Mouse (Mus musculus) midbrain, embryonic 12.5 days (tissue): ENCODE measurements at regions not wholly inside any gene's neighbourhood (a gene's known extent, or its start where the extent isn't known, plus 50 kb on each side); places are given as distances from the start of the nearest gene placed in this dataset.

Experiments
- ATAC-seq: fragments of 200-750 bp; cut with Nextera tagmentation; 2 replicates; pipeline ENCODE4 v1.8.0; 2017; ENCODE audit warnings: low read depth, moderate TSS enrichment, moderate library complexity; ENCODE audit not compliant: low FRiP score
- H3K27ac ChIP-seq: fragments of 300-500 bp; sonication (generic); replicated peaks from 2 replicates; pipeline ENCODE4 v1.5.1; 2016; ENCODE audit warnings: mild to moderate bottlenecking
- H3K27me3 ChIP-seq: fragments of 300-500 bp; sonication (generic); 2 replicates; pipeline ENCODE4 v1.6.1; 2016; ENCODE audit warnings: mild to moderate bottlenecking
- H3K36me3 ChIP-seq: fragments of 300-500 bp; sonication (generic); 2 replicates; pipeline ENCODE4 v1.6.1; 2016
- H3K4me1 ChIP-seq: fragments of 300-500 bp; sonication (generic); 2 replicates; pipeline ENCODE4 v1.6.1; 2016
- H3K4me2 ChIP-seq: fragments of 300-500 bp; sonication (generic); replicated peaks from 2 replicates; pipeline ENCODE4 v1.6.1; 2016; ENCODE audit warnings: mild to moderate bottlenecking, moderate library complexity
- H3K4me3 ChIP-seq: fragments of 300-500 bp; sonication (generic); 2 replicates; pipeline ENCODE4 v1.5.1; 2016; ENCODE audit warnings: mild to moderate bottlenecking
- H3K9ac ChIP-seq: fragments of 300-500 bp; sonication (generic); replicated peaks from 2 replicates; pipeline ENCODE4 v1.6.1; 2016; ENCODE audit warnings: mild to moderate bottlenecking, moderate library complexity
- H3K9me3 ChIP-seq: fragments of 300-500 bp; sonication (generic); 2 replicates; pipeline ENCODE4 v1.6.1; 2016; ENCODE audit warnings: mild to moderate bottlenecking
- whole genome bisulfite sequencing: fragments of 180-500 bp; shearing (Covaris S2); methylation state at CpG from one replicate; pipeline ENCODE4 v1.1.7; 2016; 5-methylcytosine and 5-hydroxymethylcytosine counted together

- WGBS = 59% methylated on average over 1 of the region's 1 CpGs
- Histone ChIP-seq H3K36me3 (no peaks in the 10 kb centered on the region), H3K27ac (no peak overlapping the region), H3K4me3 (no peak overlapping the region), H3K4me1 (no peaks in the 10 kb centered on the region; the same call in 1 of the 2 replicates), H3K4me2 (no peak overlapping the region), H3K9ac (no peak overlapping the region), H3K27me3 (peaks cover 43% of the 10 kb centered on the region), H3K9me3 (no peaks in the 10 kb centered on the region)
- no peak for ATAC-seq
These were observed 55.7 kb downstream of the Plk2 start for GRCm38 (mm10) chr13:110450526-110450925.

DNA sequence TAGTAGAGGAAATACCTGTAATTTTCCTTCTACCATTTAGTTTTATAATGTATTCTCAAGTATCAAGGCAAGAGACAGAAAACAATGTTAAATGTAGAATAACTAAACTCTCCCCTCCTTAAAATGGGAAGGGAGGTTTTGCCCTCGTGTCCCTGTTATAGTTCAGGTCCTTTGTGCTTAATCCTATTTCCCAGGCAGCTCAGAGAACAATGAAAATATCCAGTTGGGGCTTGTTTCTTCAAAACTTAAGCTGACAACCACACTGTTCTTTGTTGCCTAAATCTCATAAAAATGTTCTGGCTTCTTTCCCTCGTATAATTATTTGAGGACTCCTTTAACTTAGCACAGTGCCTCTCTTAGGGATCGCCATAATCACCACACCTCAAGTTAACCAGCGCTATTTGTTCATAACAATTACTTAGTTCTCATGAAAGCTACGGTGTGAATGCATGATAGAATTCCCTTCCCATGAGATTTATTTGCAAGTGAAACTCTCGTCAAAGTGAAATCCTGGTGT lies 57.2 kb downstream of the Plk2 start:
- WGBS = 30% methylated on average over 6 of the region's 6 CpGs
- Histone ChIP-seq H3K9me3 (no peaks in the 10 kb centered on the region), H3K36me3 (no peaks in the 10 kb centered on the region), H3K4me3 (no peak overlapping the region), H3K4me2 (no peak overlapping the region; the same call in 1 of the 2 replicates), H3K9ac (no peak overlapping the region), H3K27me3 (peaks cover 43% of the 10 kb centered on the region), H3K27ac (no peak overlapping the region), H3K4me1 (no peaks in the 10 kb centered on the region; the same call in 1 of the 2 replicates)
- peak; percentile 71; the same call in 1 of the 2 replicates for ATAC-seq

DNA sequence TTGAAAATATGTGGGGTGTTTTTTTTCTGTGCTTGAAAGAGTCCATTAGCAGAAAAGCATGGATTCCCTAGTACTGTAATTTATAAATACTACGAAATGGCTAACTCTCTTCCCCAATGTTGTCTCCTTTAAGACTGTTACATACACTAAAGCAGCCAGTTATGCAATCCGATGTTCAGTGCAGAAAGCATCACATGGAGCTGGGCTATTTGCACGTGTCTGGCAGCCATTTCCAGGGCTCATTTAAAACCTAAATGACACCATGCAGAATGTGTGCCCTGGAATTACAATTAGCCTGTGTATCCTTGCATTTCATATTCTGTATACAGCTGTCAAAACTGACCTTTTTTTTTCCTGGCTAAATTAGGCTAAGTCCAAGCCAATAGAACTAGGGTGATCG lies 60.2 kb downstream of the Plk2 start:
- Histone ChIP-seq H3K27me3 (peaks cover 28% of the 10 kb centered on the region), H3K9ac (no peak overlapping the region), H3K27ac (no peak overlapping the region), H3K36me3 (no peaks in the 10 kb centered on the region), H3K9me3 (no peaks in the 10 kb centered on the region), H3K4me2 (no peak overlapping the region), H3K4me1 (no peaks in the 10 kb centered on the region; the same call in 1 of the 2 replicates), H3K4me3 (no peak overlapping the region)
- no peak for ATAC-seq
- WGBS = 83% methylated on average over 4 of the region's 4 CpGs

GRCm38 (mm10) chr13:110455569-110456196 lies 60.8 kb downstream of the Plk2 start:
- Histone ChIP-seq H3K36me3 (no peaks in the 10 kb centered on the region), H3K4me1 (no peaks in the 10 kb centered on the region; the same call in 1 of the 2 replicates), H3K9me3 (no peaks in the 10 kb centered on the region), H3K27ac (no peak overlapping the region), H3K9ac (no peak overlapping the region), H3K4me2 (no peak overlapping the region), H3K4me3 (no peak overlapping the region), H3K27me3 (peaks cover 28% of the 10 kb centered on the region)
- WGBS = 83% methylated on average over 5 of the region's 5 CpGs
- no peak for ATAC-seq

- Histone ChIP-seq H3K9ac (no peak overlapping the region), H3K36me3 (no peaks in the 10 kb centered on the region), H3K9me3 (no peaks in the 10 kb centered on the region), H3K27ac (no peak overlapping the region), H3K27me3 (peaks cover 21% of the 10 kb centered on the region), H3K4me1 (no peaks in the 10 kb centered on the region; the same call in 1 of the 2 replicates), H3K4me2 (no peak overlapping the region), H3K4me3 (no peak overlapping the region)
- WGBS = 86% methylated on average over 4 of the region's 4 CpGs
- ATAC-seq = no peak
These were observed 63.9 kb downstream of the Plk2 start for GRCm38 (mm10) chr13:110458701-110459100.

DNA sequence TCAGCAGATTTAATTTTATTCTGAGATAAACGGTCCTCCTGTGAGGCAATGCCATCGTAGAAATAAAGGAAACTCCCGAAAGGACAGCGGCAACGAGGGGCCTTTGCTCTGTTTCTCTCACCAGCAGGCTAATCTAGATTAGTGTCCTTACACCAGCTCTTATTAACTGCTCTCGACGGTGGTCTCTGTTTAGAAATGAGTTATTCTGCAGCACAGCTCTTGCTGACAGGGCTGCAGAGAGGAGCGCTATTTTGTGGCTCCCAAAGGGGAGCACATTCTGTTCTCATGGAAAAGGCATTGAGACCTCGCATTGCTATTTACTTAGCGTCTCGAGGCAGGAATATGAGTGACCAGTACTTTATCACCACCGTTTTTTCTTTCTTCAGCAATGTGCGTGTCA lies 66.7 kb downstream of the Plk2 start:
- Histone ChIP-seq H3K27ac (no peak overlapping the region), H3K4me1 (no peaks in the 10 kb centered on the region; the same call in 1 of the 2 replicates), H3K4me2 (no peak overlapping the region), H3K36me3 (no peaks in the 10 kb centered on the region), H3K9ac (no peak overlapping the region), H3K4me3 (no peak overlapping the region), H3K9me3 (no peaks in the 10 kb centered on the region), H3K27me3 (0 out of 2 replicates have a peak, but pooled peaks cover 3% of the 10 kb centered on the region)
- WGBS = 66% methylated on average over 13 of the region's 13 CpGs
- 0 out of 2 replicates have a peak, but pooled peaks have one; percentile 27 for ATAC-seq

DNA sequence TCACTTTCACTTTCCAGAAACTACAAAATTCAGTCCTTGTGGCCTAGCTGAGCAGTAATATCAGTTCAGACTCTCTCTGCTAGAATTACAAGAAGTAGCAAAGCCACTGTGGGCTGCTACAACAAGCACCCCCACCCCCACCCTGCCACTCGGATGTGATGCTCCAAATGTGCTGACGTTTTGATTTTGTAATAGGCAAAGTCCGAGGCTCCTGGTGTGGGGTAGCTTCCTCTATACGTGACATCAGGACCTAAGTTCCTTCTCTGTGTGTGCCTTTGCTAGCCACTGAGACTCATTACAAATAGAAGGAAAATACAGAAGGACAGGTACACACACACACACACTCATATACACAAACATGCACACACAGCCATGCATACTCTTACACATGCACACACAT lies 76.7 kb downstream of the Plk2 start:
- no peak overlapping the region for H3K4me2 ChIP-seq
- 71% methylated on average over 4 of the region's 4 CpGs for WGBS
- no peaks in the 10 kb centered on the region for H3K36me3 ChIP-seq
- H3K9me3 ChIP-seq = no peaks in the 10 kb centered on the region; the same call in 1 of the 2 replicates
- H3K27me3 ChIP-seq = no peaks in the 10 kb centered on the region
- H3K4me1 ChIP-seq = no peaks in the 10 kb centered on the region
- no peak overlapping the region for H3K27ac ChIP-seq
- ATAC-seq = no peak
- H3K9ac ChIP-seq = no peak overlapping the region
- H3K4me3 ChIP-seq = no peak overlapping the region

GRCm38 (mm10) chr13:110477709-110478108 lies 82.9 kb downstream of the Plk2 start:
- no peak for ATAC-seq
- Histone ChIP-seq H3K27ac (no peak overlapping the region), H3K27me3 (no peaks in the 10 kb centered on the region), H3K4me1 (no peaks in the 10 kb centered on the region), H3K9ac (no peak overlapping the region), H3K4me3 (no peak overlapping the region), H3K4me2 (no peak overlapping the region), H3K36me3 (no peaks in the 10 kb centered on the region), H3K9me3 (no peaks in the 10 kb centered on the region; the same call in 1 of the 2 replicates)
- 92% methylated on average over 5 of the region's 5 CpGs for WGBS

DNA sequence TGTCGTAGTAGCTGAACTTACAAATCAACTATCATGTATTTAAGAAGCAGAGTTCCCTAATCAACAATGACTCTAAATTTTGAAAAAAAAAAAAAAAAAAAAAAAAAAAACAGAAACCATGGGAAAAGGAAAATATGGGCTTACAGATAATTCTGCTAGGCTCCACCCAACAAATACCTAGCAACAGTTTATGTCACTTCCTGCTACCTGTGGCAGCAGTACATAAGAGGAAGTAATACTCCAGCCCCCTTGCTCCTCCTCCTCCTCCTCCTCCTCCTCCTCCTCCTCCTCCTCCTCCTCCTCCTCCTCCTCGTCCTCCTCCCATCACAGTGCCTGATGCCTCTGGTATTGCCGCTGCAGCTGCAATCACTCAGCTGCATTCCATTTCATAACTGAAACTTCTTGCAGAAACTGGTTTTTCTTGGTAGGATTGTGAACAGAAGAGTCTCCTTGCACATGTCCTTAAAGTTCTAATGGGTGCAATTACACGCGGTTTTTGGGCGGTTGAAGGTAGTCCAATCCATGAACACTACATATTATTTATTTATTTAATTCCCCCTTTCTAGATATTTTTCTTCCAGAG lies 89.6 kb downstream of the Plk2 start:
- Histone ChIP-seq H3K9ac (no peak overlapping the region), H3K4me3 (no peak overlapping the region), H3K27me3 (no peaks in the 10 kb centered on the region), H3K9me3 (no peaks in the 10 kb centered on the region), H3K4me1 (no peaks in the 10 kb centered on the region), H3K4me2 (no peak overlapping the region), H3K27ac (no peak overlapping the region), H3K36me3 (no peaks in the 10 kb centered on the region)
- WGBS = 89% methylated on average over 5 of the region's 6 CpGs
- no peak for ATAC-seq

DNA sequence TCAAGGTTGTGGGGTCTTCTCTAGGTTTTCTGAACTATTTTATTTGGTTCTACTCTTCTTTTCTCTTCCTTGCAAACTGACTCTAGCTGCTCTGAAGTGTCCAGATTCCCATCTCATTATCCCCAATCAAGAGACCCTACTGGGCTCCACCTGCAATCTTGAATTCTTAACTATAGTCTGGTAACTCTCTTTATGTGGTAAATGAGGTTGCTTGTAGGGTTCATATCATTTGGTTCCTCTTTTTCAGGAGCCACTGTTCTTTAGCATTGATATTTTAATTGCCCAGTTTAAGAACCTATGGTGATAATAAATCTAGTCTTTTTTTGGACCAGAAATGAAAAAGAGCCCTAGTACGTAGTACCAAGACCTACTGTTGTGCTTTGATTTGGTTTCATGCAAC lies 90.7 kb downstream of the Plk2 start:
- H3K4me1 ChIP-seq = no peaks in the 10 kb centered on the region
- no peaks in the 10 kb centered on the region for H3K27me3 ChIP-seq
- H3K36me3 ChIP-seq = no peaks in the 10 kb centered on the region
- no peak for ATAC-seq
- no peak overlapping the region for H3K4me2 ChIP-seq
- WGBS = 93% methylated on average over 1 of the region's 1 CpGs
- H3K27ac ChIP-seq = no peak overlapping the region
- H3K9me3 ChIP-seq = no peaks in the 10 kb centered on the region
- H3K9ac ChIP-seq = no peak overlapping the region
- H3K4me3 ChIP-seq = no peak overlapping the region

DNA sequence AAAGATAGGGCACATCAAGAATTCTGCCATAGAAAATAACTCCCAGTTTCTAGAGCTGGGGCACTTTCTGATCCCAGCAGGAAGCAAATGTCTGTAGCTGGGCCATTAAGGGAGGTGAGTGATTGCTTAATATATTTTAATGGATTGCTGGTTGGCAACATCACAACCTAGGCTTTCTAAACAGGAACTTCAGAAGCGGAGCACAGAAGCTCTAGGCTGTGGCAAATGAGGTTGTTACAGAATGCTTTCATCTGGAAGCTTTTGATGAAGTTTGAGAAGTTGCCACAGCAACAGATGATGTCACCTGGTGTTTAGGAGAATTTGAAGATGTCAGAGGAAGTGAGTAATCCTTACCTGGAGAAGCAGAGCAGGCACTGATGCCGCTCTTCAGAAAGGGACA lies 95.3 kb downstream of the Plk2 start:
- Histone ChIP-seq H3K4me3 (no peak overlapping the region), H3K9ac (no peak overlapping the region), H3K9me3 (no peaks in the 10 kb centered on the region), H3K36me3 (no peaks in the 10 kb centered on the region), H3K27ac (no peak overlapping the region), H3K27me3 (no peaks in the 10 kb centered on the region), H3K4me1 (peaks cover 8% of the 10 kb centered on the region; the same call in 1 of the 2 replicates), H3K4me2 (no peak overlapping the region)
- WGBS = 88% methylated on average over 2 of the region's 2 CpGs
- ATAC-seq = no peak

GRCm38 (mm10) chr13:110492296-110493001 lies 97.6 kb downstream of the Plk2 start:
- peak; percentile 96 for ATAC-seq
- H3K9me3 ChIP-seq = no peaks in the 10 kb centered on the region
- peaks cover 8% of the 10 kb centered on the region; the same call in 1 of the 2 replicates for H3K4me1 ChIP-seq
- H3K36me3 ChIP-seq = no peaks in the 10 kb centered on the region
- H3K4me3 ChIP-seq = no peak overlapping the region
- peak overlapping the region; percentile 28; the same call in 1 of the 2 replicates for H3K4me2 ChIP-seq
- no peak overlapping the region for H3K9ac ChIP-seq
- peak overlapping the region; percentile 21; the same call in 1 of the 2 replicates for H3K27ac ChIP-seq
- H3K27me3 ChIP-seq = no peaks in the 10 kb centered on the region
- 44% methylated on average over 9 of the region's 9 CpGs for WGBS
